Mouse (Mus musculus): Measurements from ENCODE around the gene Xcr1. TPM values are rescaled to one million over a fixed set of nuclear protein-coding genes. Genes with fewer than 3 reads are reported as not detected.

Xcr1 gene
- polyA plus RNA-seq, 1 experiment from 2014 or later = 0.08 TPM

DNA sequence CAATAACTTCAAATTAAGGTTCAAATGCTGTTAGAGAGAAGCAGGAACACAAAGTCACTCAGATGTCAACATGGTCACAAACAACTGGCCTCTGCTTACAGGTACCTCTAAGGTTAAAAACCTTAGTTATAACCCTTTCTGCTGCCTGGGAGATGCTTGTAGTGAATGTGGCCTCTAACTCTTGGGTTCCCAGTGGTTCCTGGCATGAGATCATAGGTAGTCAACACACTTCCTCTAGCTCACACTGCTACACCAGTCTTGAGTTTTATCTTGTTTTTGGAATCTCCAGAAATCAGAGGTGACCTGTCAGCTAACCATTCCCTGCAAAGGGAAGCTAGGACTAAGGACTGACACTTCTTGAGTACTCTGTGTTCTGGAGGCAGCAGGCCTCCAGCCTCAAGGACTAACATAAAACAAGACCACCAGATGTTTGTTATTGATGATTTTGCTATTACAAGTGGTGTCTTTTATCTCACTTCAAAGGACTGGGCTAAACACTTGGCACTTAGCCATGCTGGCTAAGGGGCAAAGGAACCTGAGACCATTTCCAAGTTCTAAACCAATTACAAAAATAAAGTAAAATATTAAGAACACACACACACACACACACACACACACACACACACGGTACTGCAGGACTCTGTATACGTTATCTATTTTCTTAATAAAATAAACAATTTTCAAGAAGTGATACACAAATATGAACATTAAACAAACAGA is 11.7 kb downstream of the Xcr1 start:
- Histone ChIP-seq H3K4me1 (peaks cover 11% of the 10 kb centered on the region), H3K9me3 (replicated peaks) (no peaks in the 10 kb centered on the region), H3K9ac (replicated peaks) (no peak overlapping the region), H3K27me3 (replicated peaks) (no peaks in the 10 kb centered on the region), H3K4me3 (replicated peaks) (0 out of 2 replicates have a peak overlapping the region, but pooled peaks have one; percentile 82), H3K27ac (replicated peaks) (no peak overlapping the region), H3K36me3 (no peaks in the 10 kb centered on the region), H3K4me2 (peak overlapping the region; percentile 79)
- no peak for ATAC-seq (ENCODE audit: low FRiP score)
- WGBS = 86% methylated on average over 2 of the region's 2 CpGs

DNA sequence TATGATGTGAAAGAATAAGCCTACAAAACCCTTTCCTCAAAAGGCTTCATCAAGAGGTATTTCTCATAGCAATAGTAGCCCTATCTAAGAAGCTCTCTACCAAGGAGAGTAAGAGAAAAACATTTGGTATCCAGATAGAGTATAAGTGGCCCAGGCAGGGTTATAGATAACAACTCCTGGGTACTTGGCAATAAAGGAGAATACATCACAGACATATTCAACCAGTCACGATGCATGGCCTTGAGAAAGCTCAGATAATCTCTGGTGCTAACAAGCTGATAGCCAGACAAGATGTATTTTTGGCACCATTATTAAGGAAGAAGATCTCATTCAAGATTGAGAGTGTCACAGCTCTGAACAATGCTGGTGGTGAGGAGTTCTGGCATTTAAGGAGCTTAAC is 15.3 kb downstream of the Xcr1 start:
- no peaks in the 10 kb centered on the region for H3K36me3 ChIP-seq
- WGBS = 98% methylated on average over 1 of the region's 1 CpGs
- no peak overlapping the region for H3K4me2 ChIP-seq
- no peaks in the 10 kb centered on the region for H3K27me3 ChIP-seq (replicated peaks)
- no peak overlapping the region for H3K9ac ChIP-seq (replicated peaks)
- H3K9me3 ChIP-seq (replicated peaks) = no peaks in the 10 kb centered on the region
- no peak for ATAC-seq (ENCODE audit: low FRiP score)
- peaks cover 8% of the 10 kb centered on the region for H3K4me1 ChIP-seq
- H3K27ac ChIP-seq (replicated peaks) = no peak overlapping the region
- no peak overlapping the region for H3K4me3 ChIP-seq (replicated peaks)

DNA sequence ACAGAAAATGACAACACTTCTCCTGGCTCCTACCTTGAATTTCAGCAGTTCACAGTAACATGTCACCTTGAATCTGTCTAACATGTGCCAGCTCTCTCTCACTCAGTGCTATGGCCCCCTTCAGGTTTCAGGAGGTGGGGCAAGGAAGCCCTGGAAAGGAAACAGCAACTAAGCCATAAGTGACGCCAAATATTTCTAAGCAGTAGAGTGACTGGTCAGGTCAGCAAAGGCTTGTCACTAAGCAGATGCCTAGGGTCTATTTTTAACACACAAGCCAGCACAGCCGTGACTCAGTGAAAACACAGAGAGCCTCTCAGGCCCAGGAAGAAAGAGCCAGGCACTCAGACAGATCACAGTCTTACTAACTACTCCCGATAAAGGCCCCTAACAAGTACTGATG is 16.7 kb downstream of the Xcr1 start:
- 81% methylated on average over 3 of the region's 3 CpGs for WGBS
- ATAC-seq (ENCODE audit: low FRiP score) = no peak
- no peak overlapping the region for H3K9ac ChIP-seq (replicated peaks)
- no peak overlapping the region for H3K27ac ChIP-seq (replicated peaks)
- H3K4me1 ChIP-seq = no peaks in the 10 kb centered on the region
- no peaks in the 10 kb centered on the region for H3K9me3 ChIP-seq (replicated peaks)
- H3K4me3 ChIP-seq (replicated peaks) = no peak overlapping the region
- no peaks in the 10 kb centered on the region for H3K27me3 ChIP-seq (replicated peaks)
- peaks cover 6% of the 10 kb centered on the region; the same call in 1 of the 2 replicates for H3K36me3 ChIP-seq
- no peak overlapping the region for H3K4me2 ChIP-seq

DNA sequence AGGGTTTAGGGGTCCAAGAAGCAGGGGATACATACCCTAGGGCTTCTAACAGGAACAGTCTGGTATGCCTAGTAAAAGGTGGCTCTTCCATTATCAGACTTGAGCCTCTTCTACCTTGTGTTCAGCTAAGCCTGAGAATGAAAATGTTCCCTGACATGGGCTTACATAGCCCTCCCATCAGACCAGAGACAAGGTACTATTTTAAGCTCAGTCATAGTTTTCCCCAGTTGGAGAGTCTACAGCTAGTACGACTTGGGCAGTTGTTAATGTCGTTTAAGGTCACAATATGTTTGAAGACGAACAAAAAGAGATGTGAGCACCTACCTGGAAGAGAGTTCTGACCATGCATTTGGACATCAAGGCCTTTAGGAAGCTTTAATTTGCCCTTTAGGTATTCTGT is 17.4 kb downstream of the Xcr1 start:
- no peak overlapping the region for H3K4me2 ChIP-seq
- peaks cover 10% of the 10 kb centered on the region for H3K36me3 ChIP-seq
- 87% methylated on average over 3 of the region's 3 CpGs for WGBS
- no peak for ATAC-seq (ENCODE audit: low FRiP score)
- H3K9me3 ChIP-seq (replicated peaks) = no peaks in the 10 kb centered on the region
- H3K9ac ChIP-seq (replicated peaks) = no peak overlapping the region
- no peak overlapping the region for H3K27ac ChIP-seq (replicated peaks)
- H3K4me3 ChIP-seq (replicated peaks) = no peak overlapping the region
- H3K4me1 ChIP-seq = no peaks in the 10 kb centered on the region
- H3K27me3 ChIP-seq (replicated peaks) = no peaks in the 10 kb centered on the region

DNA sequence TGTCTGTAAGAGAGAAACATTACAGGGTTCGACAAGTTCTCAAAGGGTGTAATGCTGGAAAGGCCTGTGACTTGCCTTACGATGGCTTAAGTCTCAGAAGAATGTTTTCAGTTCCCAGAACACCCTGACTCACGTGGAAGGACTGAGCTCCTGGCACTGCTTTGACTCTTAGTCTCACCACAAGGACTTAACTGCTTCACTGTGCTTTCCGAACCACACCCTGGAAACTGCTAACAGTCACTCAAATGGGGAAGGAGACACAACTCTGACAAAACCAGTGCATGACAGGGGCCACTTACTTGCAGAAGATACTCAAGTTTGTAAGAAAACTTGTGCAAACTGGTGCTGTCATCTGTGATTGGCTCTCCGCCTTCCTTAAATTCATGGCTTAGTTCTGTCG is 21.6 kb downstream of the Xcr1 start:
- Histone ChIP-seq H3K4me1 (no peaks in the 10 kb centered on the region), H3K4me3 (replicated peaks) (no peak overlapping the region), H3K27ac (replicated peaks) (no peak overlapping the region), H3K36me3 (peaks cover 41% of the 10 kb centered on the region), H3K9me3 (replicated peaks) (no peaks in the 10 kb centered on the region), H3K4me2 (no peak overlapping the region), H3K27me3 (replicated peaks) (no peaks in the 10 kb centered on the region), H3K9ac (replicated peaks) (no peak overlapping the region)
- 92% methylated on average over 6 of the region's 6 CpGs for WGBS
- ATAC-seq (ENCODE audit: low FRiP score) = no peak

DNA sequence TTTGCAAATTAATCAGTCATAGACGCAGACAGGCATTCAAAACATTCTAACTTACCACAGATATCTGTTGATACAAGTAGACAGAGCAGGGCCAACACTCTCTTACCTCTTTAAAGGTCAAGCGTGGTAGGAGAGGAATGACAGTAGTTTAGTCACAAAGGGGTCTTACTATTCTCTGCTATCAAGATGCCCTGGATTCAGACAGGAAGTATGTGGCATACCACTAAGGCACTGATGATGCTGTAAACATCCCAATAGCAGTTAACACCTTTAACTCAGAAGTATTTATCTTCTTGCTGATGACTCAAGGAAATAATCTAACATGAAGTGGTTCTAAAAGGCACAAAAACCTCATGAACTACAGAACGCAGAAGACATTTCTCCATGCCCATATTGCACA is 26.0 kb downstream of the Xcr1 start:
- Histone ChIP-seq H3K36me3 (peaks cover 52% of the 10 kb centered on the region), H3K4me2 (no peak overlapping the region), H3K4me1 (no peaks in the 10 kb centered on the region), H3K9ac (replicated peaks) (no peak overlapping the region), H3K27me3 (replicated peaks) (no peaks in the 10 kb centered on the region), H3K27ac (replicated peaks) (no peak overlapping the region), H3K4me3 (replicated peaks) (no peak overlapping the region), H3K9me3 (replicated peaks) (no peaks in the 10 kb centered on the region)
- WGBS = 95% methylated on average over 3 of the region's 3 CpGs
- ATAC-seq (ENCODE audit: low FRiP score) = no peak

DNA sequence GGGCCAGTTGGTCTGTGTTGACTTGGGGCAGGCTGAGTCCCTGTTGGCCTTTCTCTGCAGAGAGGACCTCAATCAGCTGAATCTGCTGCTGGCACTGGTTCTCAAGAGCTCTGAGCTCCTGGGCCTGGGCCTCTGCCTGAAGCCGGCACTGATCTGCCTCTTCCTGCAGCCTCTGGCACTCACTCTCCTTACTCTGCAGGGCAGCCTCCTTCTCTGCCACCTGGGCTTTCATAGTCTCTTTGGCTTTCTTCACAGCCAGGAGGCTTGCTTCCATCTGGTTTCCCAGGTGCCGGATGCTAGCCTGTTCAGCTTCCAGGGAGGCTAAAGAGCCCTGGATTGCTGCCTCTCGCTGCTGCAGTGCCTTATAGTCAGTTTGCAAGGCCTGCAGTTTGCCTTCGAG is 32.9 kb downstream of the Xcr1 start:
- Histone ChIP-seq H3K4me3 (replicated peaks) (no peak overlapping the region), H3K9ac (replicated peaks) (no peak overlapping the region), H3K27ac (replicated peaks) (no peak overlapping the region), H3K36me3 (peaks cover 66% of the 10 kb centered on the region), H3K27me3 (replicated peaks) (no peaks in the 10 kb centered on the region), H3K9me3 (replicated peaks) (no peaks in the 10 kb centered on the region), H3K4me1 (no peaks in the 10 kb centered on the region), H3K4me2 (no peak overlapping the region)
- 86% methylated on average over 4 of the region's 4 CpGs for WGBS
- ATAC-seq (ENCODE audit: low FRiP score) = no peak

DNA sequence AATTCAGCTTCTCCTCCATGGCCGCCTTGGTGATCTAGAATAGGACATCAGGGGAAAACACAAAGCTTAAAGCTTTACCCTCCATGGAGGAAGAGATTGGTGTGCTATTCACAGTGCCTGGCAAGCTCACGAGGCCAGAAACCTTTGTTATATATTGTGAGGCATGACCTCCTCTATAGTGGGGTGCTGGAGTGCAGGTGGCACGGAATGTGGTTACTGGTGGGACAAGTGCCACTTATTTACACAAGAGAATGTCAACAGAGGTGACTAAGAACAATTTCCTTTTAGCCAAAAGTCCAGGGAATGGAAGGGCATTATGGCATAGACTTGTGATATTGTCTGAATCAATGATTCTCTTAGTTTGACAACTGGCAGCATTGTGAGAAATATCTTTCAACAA is 35.2 kb downstream of the Xcr1 start:
- Histone ChIP-seq H3K4me2 (no peak overlapping the region), H3K27me3 (replicated peaks) (no peaks in the 10 kb centered on the region), H3K4me1 (no peaks in the 10 kb centered on the region), H3K9ac (replicated peaks) (no peak overlapping the region), H3K9me3 (replicated peaks) (no peaks in the 10 kb centered on the region), H3K27ac (replicated peaks) (no peak overlapping the region), H3K4me3 (replicated peaks) (no peak overlapping the region), H3K36me3 (peaks cover 82% of the 10 kb centered on the region)
- ATAC-seq (ENCODE audit: low FRiP score) = no peak
- WGBS = 87% methylated on average over 3 of the region's 3 CpGs

DNA sequence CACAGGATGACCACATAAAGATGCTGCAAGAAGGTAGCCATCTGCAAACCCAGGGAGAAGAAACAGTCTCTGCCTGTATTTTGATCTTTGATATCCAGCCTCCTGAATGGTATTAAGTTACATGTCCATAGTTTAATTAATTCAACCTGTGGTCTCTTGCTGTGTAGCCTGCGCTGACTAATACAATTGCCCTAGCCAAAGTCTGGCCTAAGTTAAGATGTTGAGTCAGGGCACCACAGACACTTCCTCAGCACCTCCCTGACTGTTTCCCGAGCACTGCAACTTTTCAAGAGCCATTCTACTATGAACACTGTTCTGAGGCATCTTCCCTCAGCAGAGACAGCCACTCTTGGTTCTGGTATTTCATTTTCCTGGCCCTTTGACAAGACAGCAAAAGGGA is 43.2 kb downstream of the Xcr1 start:
- Histone ChIP-seq H3K9me3 (replicated peaks) (no peaks in the 10 kb centered on the region), H3K4me2 (no peak overlapping the region), H3K27me3 (replicated peaks) (no peaks in the 10 kb centered on the region), H3K27ac (replicated peaks) (no peak overlapping the region), H3K4me3 (replicated peaks) (no peak overlapping the region), H3K4me1 (no peaks in the 10 kb centered on the region), H3K36me3 (peaks cover 50% of the 10 kb centered on the region), H3K9ac (replicated peaks) (no peak overlapping the region)
- WGBS = 92% methylated on average over 2 of the region's 2 CpGs
- no peak for ATAC-seq (ENCODE audit: low FRiP score)

DNA sequence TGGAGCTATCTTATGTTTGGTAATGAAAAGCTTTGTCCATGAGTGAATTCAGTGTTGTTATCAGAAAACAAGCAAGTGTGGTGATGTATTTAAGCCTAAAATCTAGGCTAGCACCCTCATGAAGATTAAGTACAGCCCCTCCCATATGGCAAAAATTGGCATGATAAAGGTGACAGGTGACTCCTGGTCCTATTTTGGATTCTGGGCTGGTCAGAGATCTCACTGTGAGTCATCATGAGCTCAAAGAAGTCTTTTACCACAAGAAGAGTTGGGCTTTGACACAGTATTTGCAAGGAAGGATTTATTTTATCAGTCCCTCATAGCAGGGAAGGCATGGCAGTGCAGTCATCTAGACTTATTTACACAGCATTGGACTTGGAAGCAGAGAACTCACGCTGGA is 45.8 kb downstream of the Xcr1 start:
- H3K4me1 ChIP-seq = no peaks in the 10 kb centered on the region
- no peaks in the 10 kb centered on the region for H3K9me3 ChIP-seq (replicated peaks)
- no peaks in the 10 kb centered on the region for H3K27me3 ChIP-seq (replicated peaks)
- H3K9ac ChIP-seq (replicated peaks) = no peak overlapping the region
- WGBS = 92% methylated on average over 1 of the region's 1 CpGs
- no peak overlapping the region for H3K27ac ChIP-seq (replicated peaks)
- no peak overlapping the region for H3K4me3 ChIP-seq (replicated peaks)
- peaks cover 41% of the 10 kb centered on the region for H3K36me3 ChIP-seq
- H3K4me2 ChIP-seq = no peak overlapping the region
- no peak for ATAC-seq (ENCODE audit: low FRiP score)

DNA sequence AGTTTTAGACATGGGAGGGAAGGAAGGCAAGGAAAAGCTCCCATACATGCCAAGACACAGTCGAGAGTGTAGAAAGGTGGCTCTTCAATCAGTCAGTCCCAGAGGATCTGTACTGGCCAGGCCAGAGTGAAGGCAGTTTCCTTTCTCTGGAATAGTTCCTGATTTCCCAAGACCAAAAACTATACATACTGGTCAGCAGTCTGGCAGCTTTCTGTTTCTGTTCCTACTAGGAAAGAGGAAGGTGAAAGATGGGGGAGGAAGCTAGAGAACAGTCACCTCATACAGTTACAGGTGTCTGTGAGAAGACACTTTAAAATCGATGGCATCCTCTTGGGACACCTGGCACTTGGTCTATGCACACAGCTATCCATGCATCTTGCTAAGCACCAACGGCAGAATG is 46.4 kb downstream of the Xcr1 start:
- Histone ChIP-seq H3K9ac (replicated peaks) (no peak overlapping the region), H3K36me3 (peaks cover 40% of the 10 kb centered on the region), H3K27me3 (replicated peaks) (no peaks in the 10 kb centered on the region), H3K9me3 (replicated peaks) (no peaks in the 10 kb centered on the region), H3K4me2 (no peak overlapping the region), H3K27ac (replicated peaks) (no peak overlapping the region), H3K4me1 (no peaks in the 10 kb centered on the region), H3K4me3 (replicated peaks) (no peak overlapping the region)
- 92% methylated on average over 3 of the region's 3 CpGs for WGBS
- no peak for ATAC-seq (ENCODE audit: low FRiP score)

DNA sequence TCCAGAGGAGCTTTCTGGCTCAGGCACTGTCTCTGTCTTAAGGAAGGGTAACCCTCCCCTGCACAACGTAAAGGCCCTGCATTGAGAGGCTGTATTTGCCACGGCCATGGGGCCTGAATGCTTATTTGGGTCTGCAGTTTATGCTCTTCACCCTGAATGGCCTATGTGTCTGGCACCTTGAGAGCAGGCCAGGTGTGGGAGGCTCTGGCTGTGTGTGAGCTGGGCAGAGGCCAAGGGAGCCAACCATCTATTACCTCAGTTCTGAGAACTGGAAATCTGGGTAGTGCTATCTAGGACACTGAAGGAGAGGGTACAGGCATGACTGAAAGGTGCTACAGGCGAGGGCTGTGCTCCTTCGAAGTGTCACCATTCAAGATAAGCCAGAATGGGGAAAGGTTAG is 47.0 kb downstream of the Xcr1 start:
- Histone ChIP-seq H3K9me3 (replicated peaks) (no peaks in the 10 kb centered on the region), H3K4me2 (no peak overlapping the region), H3K9ac (replicated peaks) (no peak overlapping the region), H3K4me3 (replicated peaks) (no peak overlapping the region), H3K36me3 (peaks cover 41% of the 10 kb centered on the region), H3K27me3 (replicated peaks) (no peaks in the 10 kb centered on the region), H3K4me1 (no peaks in the 10 kb centered on the region), H3K27ac (replicated peaks) (no peak overlapping the region)
- 86% methylated on average over 4 of the region's 4 CpGs for WGBS
- ATAC-seq (ENCODE audit: low FRiP score) = no peak
